Mouse (Mus musculus): Measurements from ENCODE around the gene As3mt.

- no peak for TF ChIP-seq CTCF (conservative IDR thresholded peaks at IDR 0.05; ENCODE audit: low read length)
- TF ChIP-seq POU5F1 (IDR thresholded peaks at IDR 0.05; ENCODE audit: borderline replicate concordance, low read length): no peak
Measured at GRCm38 (mm10) chr19:46658348-46658747, 48.9 kb upstream of the As3mt start.
